Mouse (Mus musculus) spleen, adult 12 weeks (tissue): ENCODE data around the gene Pkp4.

Experiments
- DNase-seq: peaks from one replicate; pipeline ENCODE4 v3.0.0; 2022; ENCODE audit warnings: low spot score

Gene Pkp4

GRCm38 (mm10) chr2:59160605-59160963 lies at the start of gene Pkp4, which contains the start of gene Ccdc148:
Gene Pkp4, plus strand, starts transcription at chr2:59160850.
Gene Ccdc148, minus strand, starts transcription at chr2:59160683.
- peak; percentile 66 for DNase-seq

- DNase-seq, result no peak
These were observed 31.6 kb upstream of the Pkp4 start for GRCm38 (mm10) chr2:59129023-59129422.

DNA sequence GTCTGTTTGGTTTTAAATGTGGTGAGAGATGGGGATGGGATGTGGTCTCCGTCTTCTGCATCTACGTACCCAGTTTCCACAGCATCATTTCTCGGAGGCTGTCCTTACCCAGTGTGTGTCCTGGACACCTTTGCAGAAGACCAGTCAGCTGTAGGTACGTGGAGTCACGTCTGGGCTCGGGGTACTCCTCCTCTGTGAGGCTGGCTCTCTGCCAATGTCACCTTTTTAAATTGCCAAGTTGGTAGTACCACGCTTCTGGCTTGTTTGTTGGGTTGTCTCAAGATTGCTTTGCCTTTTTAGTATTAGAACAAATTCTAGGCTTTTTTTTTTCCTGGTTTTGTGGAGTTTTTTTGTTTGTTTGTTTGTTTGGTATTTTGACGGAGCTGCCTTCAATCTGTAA lies 30.8 kb upstream of the Pkp4 start:
- no peak for DNase-seq

- no peak for DNase-seq
These were observed 29.6 kb upstream of the Pkp4 start for GRCm38 (mm10) chr2:59131044-59131443.

DNA sequence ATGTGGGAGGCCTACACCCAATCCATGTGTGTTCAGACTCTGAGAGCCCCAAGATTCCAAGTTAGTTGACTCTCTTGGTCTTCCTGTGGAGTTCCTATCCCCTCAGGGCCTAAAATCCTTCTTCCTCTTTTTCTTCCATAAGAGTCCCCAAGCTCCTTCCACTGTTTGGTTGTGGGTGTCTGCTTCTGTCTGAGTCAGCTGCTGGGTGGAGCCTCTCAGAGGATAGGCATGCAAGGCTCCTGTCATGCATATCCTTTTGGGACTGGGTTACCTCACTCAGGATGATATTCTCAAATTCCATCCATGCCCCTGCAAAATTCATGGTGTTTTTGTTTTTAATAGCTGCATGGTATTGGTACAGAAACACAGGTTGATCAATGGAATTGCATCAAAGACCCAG lies 5.2 kb upstream of the Pkp4 start:
- DNase-seq, result no peak

DNA sequence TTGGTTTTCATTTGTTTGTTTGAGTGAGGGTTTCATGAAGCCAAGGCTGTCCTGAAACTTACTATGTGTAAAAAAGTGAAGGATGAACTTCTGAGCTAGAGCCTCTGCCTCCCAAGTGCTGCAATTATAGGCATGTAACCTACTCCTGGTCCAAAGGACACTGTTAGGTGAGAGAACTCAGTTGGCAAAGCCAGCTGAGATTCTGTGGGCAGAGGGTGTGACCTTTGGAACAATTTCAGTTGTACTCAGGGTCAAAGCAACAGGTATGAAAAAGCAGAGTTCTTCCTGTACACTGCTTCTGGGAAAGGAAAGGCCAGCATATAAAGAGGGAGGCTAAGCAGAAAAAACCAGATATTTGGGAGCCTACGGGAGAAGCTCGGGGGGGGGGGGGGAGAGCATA lies 2.5 kb upstream of the Pkp4 start:
- DNase-seq, result no peak

- no peak for DNase-seq
These were observed 567 bp upstream of the Pkp4 start for GRCm38 (mm10) chr2:59159961-59160604.

- DNase-seq, result no peak
These were observed 381 bp downstream of the Pkp4 start for GRCm38 (mm10) chr2:59161021-59161440.

GRCm38 (mm10) chr2:59161441-59162284 lies 1.0 kb downstream of the Pkp4 start:
- peak; percentile 8 for DNase-seq

DNA sequence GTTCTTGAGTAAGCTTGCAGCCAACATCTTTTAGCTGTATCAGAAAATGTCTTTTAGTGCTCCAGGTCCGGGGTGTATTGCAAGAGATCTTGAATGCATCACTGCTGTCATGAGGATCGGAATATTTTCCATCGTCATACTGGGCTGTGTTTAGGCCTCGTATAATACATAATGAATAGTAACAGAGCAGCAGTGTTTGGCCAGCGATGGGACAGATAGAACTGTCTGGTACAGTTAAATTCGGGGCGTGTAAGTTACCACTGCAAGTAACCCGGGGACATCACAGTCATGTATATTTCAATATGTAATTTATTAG lies 1.6 kb downstream of the Pkp4 start:
- DNase-seq, result no peak

DNA sequence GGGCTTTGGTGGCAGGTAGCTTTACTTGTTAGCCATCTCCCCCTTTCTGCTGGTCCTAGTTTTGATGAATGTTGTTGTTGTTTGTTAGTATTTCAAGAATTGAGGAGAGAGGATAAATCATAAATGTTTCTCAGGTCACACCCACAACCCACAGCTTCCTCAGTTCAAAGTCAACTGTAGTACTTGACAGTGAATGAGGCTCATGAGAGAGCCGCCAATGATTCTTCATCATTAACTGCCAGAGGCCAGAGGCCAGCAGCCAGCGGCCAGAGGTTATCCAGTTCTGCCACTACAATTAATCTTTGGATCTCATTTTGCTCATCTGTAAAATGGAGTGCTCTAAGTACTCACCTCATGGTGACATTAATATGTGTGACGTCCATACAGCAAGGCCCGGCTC lies 6.3 kb downstream of the Pkp4 start:
- no peak for DNase-seq

DNA sequence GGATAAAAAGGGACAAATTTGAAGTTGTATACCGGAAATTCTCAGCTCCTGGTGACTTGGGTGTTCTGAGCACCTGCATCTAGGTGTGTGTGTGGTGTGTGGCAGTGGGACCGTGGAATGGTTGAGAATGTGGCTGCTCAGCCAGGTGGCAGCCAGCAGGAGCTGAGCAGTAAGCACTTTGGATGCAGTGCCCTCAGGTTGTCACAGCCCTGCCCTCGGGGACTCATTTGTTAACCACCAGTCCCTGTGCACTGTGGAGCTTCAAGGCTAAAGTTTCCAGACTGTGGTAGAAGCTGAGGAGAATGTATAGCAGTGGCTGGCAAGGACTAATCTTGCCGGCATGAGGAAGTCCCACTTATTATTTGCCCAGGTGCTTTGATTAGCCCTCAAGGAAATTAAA lies 7.2 kb downstream of the Pkp4 start:
- no peak for DNase-seq

DNA sequence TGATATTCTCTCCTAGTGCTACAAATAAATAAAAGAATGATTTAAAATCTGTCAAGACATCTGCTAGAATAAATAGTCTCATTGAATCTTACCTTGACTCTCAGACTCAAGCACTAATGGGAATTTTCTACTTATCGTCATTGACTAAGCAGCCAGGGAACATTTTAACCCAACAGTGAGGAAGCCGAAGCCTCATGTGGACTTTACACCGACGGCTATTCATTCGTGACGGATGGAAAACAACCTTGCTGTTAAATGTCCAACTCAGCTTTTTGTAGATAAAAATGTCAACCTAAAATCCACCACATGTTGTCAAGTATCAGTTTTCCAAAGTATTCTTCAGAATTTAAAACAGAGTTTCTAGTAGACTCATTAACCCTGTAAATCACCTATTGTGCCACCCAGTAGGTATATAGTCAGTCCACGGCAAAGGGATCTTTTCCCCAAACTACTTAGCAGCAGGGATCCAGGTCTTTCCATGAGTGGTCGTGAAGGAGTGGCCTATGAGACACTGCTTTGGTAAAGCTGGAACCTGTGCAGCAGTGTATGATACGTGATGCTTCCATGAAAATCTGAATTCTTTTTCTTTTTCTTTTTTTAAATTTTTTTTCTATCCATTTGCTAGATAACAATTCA lies 9.0 kb downstream of the Pkp4 start:
- DNase-seq, result no peak

- no peak for DNase-seq
These were observed 9.5 kb downstream of the Pkp4 start for GRCm38 (mm10) chr2:59170208-59170589.

- no peak for DNase-seq
These were observed 9.9 kb downstream of the Pkp4 start for GRCm38 (mm10) chr2:59170593-59170992.

DNA sequence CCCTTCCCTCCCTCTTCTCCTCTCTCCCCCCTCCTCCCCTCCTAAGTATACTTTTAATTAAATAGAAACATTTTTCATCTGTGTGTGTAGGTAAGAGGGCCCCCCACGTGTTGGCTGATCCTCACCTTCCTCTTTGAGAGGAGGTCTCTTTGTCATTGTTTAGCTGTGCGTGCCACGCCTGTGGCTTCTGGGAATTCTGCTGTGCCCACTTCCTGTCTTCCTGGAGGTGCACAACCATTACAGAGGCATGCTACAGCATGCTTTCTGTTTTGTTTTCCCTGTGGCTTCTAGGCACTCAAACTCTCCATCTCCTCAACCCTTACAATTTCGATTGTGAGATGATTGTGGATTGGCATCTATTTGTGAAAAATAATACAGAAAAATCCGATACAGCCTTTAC lies 10.9 kb downstream of the Pkp4 start:
- no peak for DNase-seq

GRCm38 (mm10) chr2:59175926-59176325 lies 15.3 kb downstream of the Pkp4 start:
- no peak for DNase-seq

- DNase-seq, result no peak
These were observed 17.5 kb downstream of the Pkp4 start for GRCm38 (mm10) chr2:59178191-59178590.

- DNase-seq, result no peak
These were observed 18.3 kb downstream of the Pkp4 start for GRCm38 (mm10) chr2:59178960-59179359.

DNA sequence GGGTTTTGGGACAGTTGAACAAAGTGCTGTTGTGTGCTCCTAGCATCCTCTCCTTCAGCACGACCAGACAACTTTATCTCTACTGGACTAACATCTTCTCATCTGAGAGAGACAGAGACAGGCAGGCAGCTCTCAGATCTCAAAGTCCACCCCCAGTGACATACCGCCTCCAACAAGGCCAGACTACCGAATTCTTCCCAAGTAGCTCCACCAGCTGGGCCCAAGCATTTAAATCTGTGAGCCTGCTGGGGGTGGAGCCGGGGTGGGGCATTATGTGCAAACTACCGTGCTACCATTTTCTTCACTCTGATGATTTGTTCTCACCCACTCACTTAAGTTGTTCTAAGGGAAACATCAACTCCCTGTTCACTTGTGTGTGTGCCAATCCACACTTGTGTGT lies 18.8 kb downstream of the Pkp4 start:
- no peak for DNase-seq

- DNase-seq, result no peak
These were observed 20.9 kb downstream of the Pkp4 start for GRCm38 (mm10) chr2:59181321-59182113.

- DNase-seq, result no peak
These were observed 22.9 kb downstream of the Pkp4 start for GRCm38 (mm10) chr2:59183541-59183940.
